In the genomic region with DNA sequence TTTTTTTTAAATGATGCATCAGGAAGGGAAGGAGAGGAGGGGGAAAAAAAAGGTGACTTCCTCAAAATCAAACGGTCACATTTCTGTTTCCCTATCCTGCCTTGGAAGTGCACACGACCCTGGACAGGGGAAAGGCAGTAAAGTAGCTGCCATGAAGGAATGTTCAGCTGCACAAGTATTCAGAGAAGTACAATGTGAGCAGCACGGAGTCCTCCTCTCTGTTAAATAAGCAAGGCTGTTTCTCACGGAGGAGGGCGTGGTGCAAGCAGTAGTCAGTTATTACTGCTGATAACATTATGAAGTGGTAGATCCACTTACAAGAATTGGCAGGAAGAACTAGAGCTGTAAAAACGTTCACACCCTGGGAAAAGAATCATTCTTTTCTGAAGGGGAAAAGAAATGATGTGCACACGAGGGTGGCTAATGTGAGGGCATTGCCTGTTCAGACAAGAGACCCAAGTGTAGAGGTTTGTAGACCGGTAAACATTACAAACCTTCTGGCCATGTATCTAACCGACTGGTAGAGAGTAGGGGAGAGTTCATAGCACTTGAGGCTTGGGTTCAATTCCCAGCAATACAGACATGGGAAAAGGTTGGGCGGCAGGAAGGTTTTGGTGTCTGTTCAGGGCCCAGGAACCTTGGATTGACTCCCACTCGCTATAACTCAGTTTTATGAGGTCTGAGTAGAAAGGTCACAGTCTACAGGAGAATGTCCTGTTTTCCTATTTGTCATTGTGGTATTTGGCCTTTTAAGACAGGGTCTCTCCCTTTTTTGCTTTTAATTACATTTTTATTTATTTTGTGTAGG, we compare ENCODE assay signal across 11 mouse cellular contexts. TPM values are rescaled to one million over a fixed set of nuclear protein-coding genes. Genes with fewer than 3 reads are reported as not detected.
DNase-seq lines count a peak whose midpoint lies in the region; ATAC-seq and TF ChIP-seq lines count a peak whose summit lies in the region.
"Had no signal": no experiment of that assay in that cellular context is flagged by ENCODE, and none has a peak within 500 bp of the region (broad histone marks: within the 10 kb centered on the region; RNA-seq: fewer than 3 reads in every experiment).

No protein-coding gene starts in this region.

- no peak for TF ChIP-seq CTCF in liver, postnatal 0 days (IDR thresholded peaks at IDR 0.05; ENCODE audit: low read depth)
- no peak for TF ChIP-seq CTCF in stomach, postnatal 0 days (IDR thresholded peaks at IDR 0.05; ENCODE audit: low read depth)

- H3K27ac ChIP-seq in liver, postnatal 0 days (ENCODE audit: low read depth): no peak overlapping the region
- no peak overlapping the region for H3K27ac ChIP-seq in liver, embryonic 16.5 days (ENCODE audit: low read length)
- H3K27ac ChIP-seq in stomach, postnatal 0 days (replicated peaks): peak overlapping the region; percentile 65
- H3K27ac ChIP-seq: embryonic facial prominence, embryonic 12.5 days; hindbrain, embryonic 13.5 days; neural tube, embryonic 15.5 days had no signal

- intact Hi-C loops in left cerebral cortex, postnatal 25 days (cut with DNase I): no loop called here

- no peak for ATAC-seq in liver, postnatal 0 days
- ATAC-seq in granulocyte monocyte progenitor cell, adult 5-6 weeks (replicated peaks; ENCODE audit: poor library complexity, severe bottlenecking): peak; percentile 38
- peak; percentile 32; the same call in 1 of the 2 replicates for ATAC-seq in liver, embryonic 16.5 days (ENCODE audit: low read depth)
- ATAC-seq in stomach, postnatal 0 days (ENCODE audit: low FRiP score, low TSS enrichment): peak; percentile 47

- no peaks in the 10 kb centered on the region for H3K27me3 ChIP-seq in liver, postnatal 0 days (ENCODE audit: insufficient read depth, low read length)
- H3K27me3 ChIP-seq in liver, embryonic 16.5 days (ENCODE audit: control insufficient read depth, insufficient read depth, low read depth, low read length): no peaks in the 10 kb centered on the region
- H3K27me3 ChIP-seq in stomach, postnatal 0 days (ENCODE audit: control insufficient read depth, insufficient read depth, low read length): no peaks in the 10 kb centered on the region
- H3K27me3 ChIP-seq: embryonic facial prominence, embryonic 12.5 days; hindbrain, embryonic 13.5 days; neural tube, embryonic 15.5 days had no signal

- no peak overlapping the region for H3K4me2 ChIP-seq in liver, postnatal 0 days (ENCODE audit: low read depth, low read length)
- peak overlapping the region; percentile 25; the same call in 1 of the 2 replicates for H3K4me2 ChIP-seq in liver, embryonic 16.5 days (ENCODE audit: low read depth, low read length)
- no peak overlapping the region for H3K4me2 ChIP-seq in stomach, postnatal 0 days (replicated peaks; ENCODE audit: low read depth)
- H3K4me2 ChIP-seq: embryonic facial prominence, embryonic 12.5 days; hindbrain, embryonic 13.5 days; neural tube, embryonic 15.5 days had no signal

- peak; percentile 50 for DNase-seq in liver
- DNase-seq in liver, postnatal 0 days: no peak
- DNase-seq in stomach, postnatal 0 days (ENCODE audit: low spot score): peak; percentile 57
- no peak for DNase-seq in embryo, embryonic 10.5 days (ENCODE audit: low spot score)
- DNase-seq in left cerebral cortex, postnatal 25 days (ENCODE audit: low spot score in 2 of 2): no peak
- DNase-seq: thymus, postnatal 25 days had no signal

- H3K9ac ChIP-seq in liver, postnatal 0 days (replicated peaks): no peak overlapping the region
- H3K9ac ChIP-seq in liver, embryonic 16.5 days (ENCODE audit: low read depth, low read length): no peak overlapping the region
- H3K9ac ChIP-seq in stomach, postnatal 0 days (ENCODE audit: low read length): no peak overlapping the region
- H3K9ac ChIP-seq: embryonic facial prominence, embryonic 12.5 days; hindbrain, embryonic 13.5 days; neural tube, embryonic 15.5 days had no signal

- no peaks in the 10 kb centered on the region for H3K9me3 ChIP-seq in liver, postnatal 0 days (ENCODE audit: low read length)
- no peaks in the 10 kb centered on the region for H3K9me3 ChIP-seq in liver, embryonic 16.5 days (replicated peaks; ENCODE audit: control insufficient read depth, low read length)
- H3K9me3 ChIP-seq in stomach, postnatal 0 days (ENCODE audit: control insufficient read depth, low read length): no peaks in the 10 kb centered on the region
- H3K9me3 ChIP-seq: embryonic facial prominence, embryonic 12.5 days; hindbrain, embryonic 13.5 days; neural tube, embryonic 15.5 days had no signal

- TF ChIP-seq EP300 in liver, postnatal 0 days (IDR thresholded peaks at IDR 0.05; ENCODE audit: low read depth): no peak
- no peak for TF ChIP-seq EP300 in stomach, postnatal 0 days (optimal IDR thresholded peaks at IDR 0.05)

- H3K4me1 ChIP-seq in liver, postnatal 0 days (ENCODE audit: insufficient read depth): peaks cover 13% of the 10 kb centered on the region
- H3K4me1 ChIP-seq in liver, embryonic 16.5 days (ENCODE audit: control insufficient read depth, low read depth, low read length): peaks cover 11% of the 10 kb centered on the region
- H3K4me1 ChIP-seq in stomach, postnatal 0 days (replicated peaks; ENCODE audit: control insufficient read depth, insufficient read depth): no peaks in the 10 kb centered on the region
- H3K4me1 ChIP-seq: embryonic facial prominence, embryonic 12.5 days; neural tube, embryonic 15.5 days had no signal

- WGBS in liver, postnatal 0 days (ENCODE audit: insufficient replicate concordance): 46% methylated on average over 11 of the region's 11 CpGs
- WGBS in liver, embryonic 16.5 days (ENCODE audit: insufficient replicate concordance): 34% methylated on average over 11 of the region's 11 CpGs
- WGBS in stomach, postnatal 0 days: 36% methylated on average over 11 of the region's 11 CpGs

- no peaks in the 10 kb centered on the region for H3K36me3 ChIP-seq in liver, postnatal 0 days (replicated peaks; ENCODE audit: insufficient read depth, low read length)
- no peaks in the 10 kb centered on the region for H3K36me3 ChIP-seq in liver, embryonic 16.5 days (ENCODE audit: control insufficient read depth, insufficient read depth)
- no peaks in the 10 kb centered on the region for H3K36me3 ChIP-seq in stomach, postnatal 0 days (ENCODE audit: control insufficient read depth, insufficient read depth, low read length)
- H3K36me3 ChIP-seq: embryonic facial prominence, embryonic 12.5 days; hindbrain, embryonic 13.5 days; neural tube, embryonic 15.5 days had no signal

- H3K4me3 ChIP-seq in liver, postnatal 0 days (ENCODE audit: low read depth, low read length): no peak overlapping the region
- no peak overlapping the region for H3K4me3 ChIP-seq in liver, embryonic 16.5 days (ENCODE audit: low read depth, low read length)
- no peak overlapping the region for H3K4me3 ChIP-seq in stomach, postnatal 0 days (ENCODE audit: low read depth, low read length)
- H3K4me3 ChIP-seq: embryonic facial prominence, embryonic 12.5 days; hindbrain, embryonic 13.5 days; neural tube, embryonic 15.5 days had no signal

RNA-seq across cellular contexts. Expression of gene Iqgap1, which starts 1.7 kb away (rescaled TPM):
- 10.8 and 13.6 TPM in 2 replicates for polyA plus RNA-seq in liver, postnatal 0 days (2015; fragmentation: Nextera tagmentation; extraction: Ambion mirVana)
- total RNA-seq in granulocyte monocyte progenitor cell, adult 5-6 weeks (2014; fragmentation: Nextera tagmentation): 89.6 and 92.9 TPM in 2 replicates
- total RNA-seq in granulocyte monocyte progenitor cell, adult 5-6 weeks (2017): 85.5 and 95.4 TPM in 2 replicates
- polyA plus RNA-seq in liver, embryonic 16.5 days (2015; fragmentation: Nextera tagmentation; extraction: Ambion mirVana): 15.8 and 15.9 TPM in 2 replicates
- 52.8 and 58.0 TPM in 2 replicates for polyA plus RNA-seq in stomach, postnatal 0 days (2015; fragmentation: Nextera tagmentation; extraction: Ambion mirVana)
- 10 to 100 TPM; 20.3 to 22.0 TPM for total RNA-seq in left cerebral cortex, postnatal 25 days (2021)

RNA-seq across cellular contexts. Expression of gene Zscan2, which starts 36.6 kb away (rescaled TPM):
- 0.43 and 0.47 TPM in 2 replicates for polyA plus RNA-seq in liver, postnatal 0 days (2015; fragmentation: Nextera tagmentation; extraction: Ambion mirVana)
- 5.5 and 6.4 TPM in 2 replicates for total RNA-seq in granulocyte monocyte progenitor cell, adult 5-6 weeks (2014; fragmentation: Nextera tagmentation)
- 5.6 and 6.9 TPM in 2 replicates for total RNA-seq in granulocyte monocyte progenitor cell, adult 5-6 weeks (2017)
- 0.30 and 0.36 TPM in 2 replicates for polyA plus RNA-seq in liver, embryonic 16.5 days (2015; fragmentation: Nextera tagmentation; extraction: Ambion mirVana)
- 0.63 and 0.76 TPM in 2 replicates for polyA plus RNA-seq in stomach, postnatal 0 days (2015; fragmentation: Nextera tagmentation; extraction: Ambion mirVana)
- 10 to 100 TPM; 11.5 to 15.5 TPM for total RNA-seq in left cerebral cortex, postnatal 25 days (2021)

Comparison
In these comparisons a context has a peak if more than half of its experiments do, and no peak if none do; other contexts are left out.
1. DNase-seq: peak in liver (single experiment) and stomach, postnatal 0 days (single experiment); none in liver, postnatal 0 days (single experiment), embryo, embryonic 10.5 days (single experiment) and left cerebral cortex, postnatal 25 days (0 of 2).